Mouse (Mus musculus): ENCODE measurements around the gene Fezf2.

Gene Fezf2

DNA sequence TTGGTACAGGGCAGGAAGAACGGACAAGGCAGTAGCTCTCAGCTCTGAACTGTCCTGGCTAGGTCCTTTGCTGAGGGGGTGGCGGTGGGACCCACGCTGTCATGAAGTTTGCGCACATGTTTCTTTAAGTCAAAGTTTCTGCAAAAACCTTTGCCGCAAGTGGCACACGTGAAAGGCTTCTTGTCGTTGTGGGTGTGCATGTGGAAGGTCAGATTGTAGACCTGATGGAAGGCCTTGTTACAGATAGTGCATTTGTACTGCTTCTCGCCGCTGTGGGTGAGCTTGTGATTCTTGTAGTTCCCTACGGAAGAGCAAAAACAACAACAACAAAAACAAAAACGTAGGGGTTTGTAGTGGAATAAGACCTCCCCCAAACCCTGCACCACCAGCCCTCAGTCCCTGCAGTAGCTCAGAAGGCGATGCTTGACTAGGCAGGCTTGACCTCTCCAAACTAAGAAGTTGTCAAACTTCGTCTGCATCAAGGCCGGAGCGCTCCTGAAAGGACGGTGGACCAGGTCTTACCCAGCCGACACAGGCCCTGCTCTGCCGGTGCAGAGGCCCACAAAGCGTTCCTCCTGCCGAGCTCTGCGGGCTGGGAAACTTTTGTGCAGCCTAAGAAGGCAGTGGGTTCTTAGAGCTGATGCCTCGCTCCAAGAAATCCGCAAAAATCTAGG is 5.4 kb downstream of the Fezf2 start:
- DNase-seq (ENCODE audit: low read depth, low spot score): peak; percentile 20

GRCm38 (mm10) chr14:12341789-12342457 is 6.1 kb downstream of the Fezf2 start:
- DNase-seq (ENCODE audit: low read depth, low spot score): no peak

DNA sequence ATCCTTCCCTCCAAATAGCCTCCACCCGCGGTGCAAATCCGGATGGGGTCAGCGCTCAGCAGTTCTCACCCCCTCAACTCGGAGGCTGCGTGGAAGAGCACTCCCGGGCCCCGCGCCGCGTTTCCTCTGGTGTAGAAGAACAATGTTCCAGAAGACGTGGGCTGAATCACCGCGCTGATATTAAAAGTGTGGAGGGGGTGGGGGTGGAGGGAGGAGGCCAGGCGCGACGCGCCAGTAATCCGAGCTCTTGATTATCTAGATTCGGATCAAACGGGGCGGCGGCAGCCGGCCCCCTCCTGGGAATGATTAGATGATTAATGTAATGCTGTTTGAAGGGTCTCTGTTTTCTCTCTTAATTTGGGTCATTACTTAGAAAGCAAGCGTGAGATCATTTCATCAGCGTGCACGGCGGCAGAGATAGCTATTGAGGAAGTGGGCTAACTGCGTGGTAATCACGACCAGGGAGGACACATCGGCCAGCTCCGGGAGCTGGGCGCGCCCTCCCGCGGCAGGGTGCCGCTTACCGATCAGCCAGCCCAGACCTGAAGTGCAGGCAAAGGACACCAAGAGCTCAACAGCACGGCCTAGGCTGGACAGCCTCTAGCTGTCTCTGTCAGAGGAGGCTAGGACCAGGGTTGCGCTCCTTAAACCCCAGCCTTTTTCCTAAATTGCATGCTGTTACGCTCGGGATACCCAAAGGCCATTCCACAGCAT is 6.8 kb downstream of the Fezf2 start:
- DNase-seq (ENCODE audit: low read depth, low spot score): peak; percentile 33

DNA sequence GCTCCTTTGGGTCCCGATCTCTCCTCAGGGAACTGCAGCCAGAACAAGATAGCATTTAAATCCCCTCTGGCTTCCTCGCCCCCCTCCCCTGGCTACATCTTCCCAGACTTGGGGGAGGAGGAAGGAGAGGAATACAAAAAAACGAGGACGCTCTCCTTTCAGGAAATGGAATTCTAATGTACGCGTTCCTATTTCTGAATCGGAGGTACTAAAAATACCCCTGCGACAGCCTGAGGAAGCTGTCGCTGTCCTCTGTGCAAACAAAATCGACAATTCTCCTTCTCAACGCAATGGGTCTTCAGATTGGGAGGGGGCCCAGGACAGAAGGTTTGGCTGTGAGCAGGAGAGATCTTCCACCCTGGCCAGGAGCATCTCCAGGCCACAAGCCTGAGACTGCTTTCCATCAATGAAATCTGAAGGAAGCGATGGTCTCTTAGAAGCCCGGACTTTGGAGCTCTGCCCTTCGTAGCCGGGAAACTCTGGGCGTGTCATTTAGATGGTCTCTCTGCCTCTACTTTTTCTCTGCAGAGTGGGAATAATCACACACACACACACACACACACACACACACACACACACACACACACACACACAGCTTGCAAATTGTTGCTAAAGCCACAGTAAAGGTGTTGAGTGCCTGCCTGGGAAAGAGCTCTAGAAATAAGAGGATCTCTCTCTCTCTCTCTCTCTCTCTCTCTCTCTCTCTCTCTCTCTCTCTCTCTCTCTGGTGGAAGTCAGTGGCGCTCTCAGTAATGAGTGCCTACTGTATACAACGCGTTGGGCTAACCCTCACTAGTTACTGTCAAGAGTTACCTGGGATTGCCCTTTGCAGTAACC is 7.5 kb downstream of the Fezf2 start:
- DNase-seq (ENCODE audit: low read depth, low spot score): no peak

DNA sequence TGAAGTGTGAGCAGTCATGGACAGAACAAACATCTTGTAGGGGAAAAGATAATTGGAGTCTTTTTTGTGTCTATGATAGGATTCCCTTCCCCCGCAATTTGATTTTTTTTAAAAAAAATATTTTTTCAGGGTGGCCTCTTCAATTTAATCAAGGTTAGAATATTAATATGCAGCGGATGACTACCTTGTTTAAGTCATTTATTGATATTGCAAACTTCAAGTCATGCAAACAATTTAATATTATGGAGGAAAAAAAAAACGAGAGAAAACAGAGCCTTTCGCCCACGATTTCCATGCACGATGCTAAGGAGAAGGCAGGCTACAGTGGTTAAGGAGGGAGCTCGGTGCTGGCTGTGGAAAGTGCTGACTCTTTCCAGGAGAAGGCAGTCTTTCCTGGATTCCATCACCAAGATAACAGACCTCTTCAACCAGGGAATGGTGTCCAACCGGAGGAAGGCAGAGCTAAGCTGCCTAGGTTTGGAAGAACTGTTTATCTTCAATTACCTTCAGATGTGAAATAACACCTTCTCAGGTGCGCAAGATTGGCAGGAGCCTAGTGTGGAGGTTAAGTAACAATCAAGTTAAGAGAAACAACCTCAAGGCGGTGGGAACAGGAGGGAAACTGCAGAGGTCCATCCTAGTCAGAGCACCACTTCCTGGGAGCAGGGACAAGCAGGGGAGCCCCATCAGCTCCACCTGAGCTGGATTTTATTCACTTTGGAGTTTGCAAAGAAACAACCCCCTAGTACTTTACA is 9.0 kb downstream of the Fezf2 start:
- DNase-seq (ENCODE audit: low read depth, low spot score): no peak

GRCm38 (mm10) chr14:12337998-12338809 is 9.8 kb downstream of the Fezf2 start:
- DNase-seq (ENCODE audit: low read depth, low spot score): peak; percentile 74

GRCm38 (mm10) chr14:12337421-12337997 is 10.5 kb downstream of the Fezf2 start:
- no peak for DNase-seq (ENCODE audit: low read depth, low spot score)

- peak; percentile 15 for DNase-seq (ENCODE audit: low read depth, low spot score)
Observed at GRCm38 (mm10) chr14:12334925-12335324, 13.1 kb downstream of the Fezf2 start.

DNA sequence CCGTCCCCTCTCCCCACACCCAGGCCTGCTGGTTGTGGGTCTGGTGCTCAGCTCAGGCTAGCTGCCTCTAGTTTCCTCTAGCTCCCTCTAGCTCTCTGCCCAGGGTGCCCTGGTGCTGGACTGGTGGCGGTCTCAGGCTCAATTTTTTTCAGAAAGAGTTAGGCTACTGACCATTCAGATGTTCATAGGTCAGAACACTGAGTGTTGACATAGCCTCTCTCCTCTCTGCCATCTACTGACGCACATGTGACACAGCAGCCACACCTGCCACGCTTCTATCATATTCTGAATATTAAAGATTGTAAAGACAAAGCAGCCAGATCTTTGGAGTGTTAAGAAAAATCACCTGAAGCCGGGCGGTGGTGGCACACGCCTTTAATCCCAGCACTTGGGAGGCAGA is 14.4 kb downstream of the Fezf2 start:
- no peak for DNase-seq (ENCODE audit: low read depth, low spot score)

- DNase-seq (ENCODE audit: low read depth, low spot score): no peak
Observed at GRCm38 (mm10) chr14:12303106-12303505, 44.9 kb downstream of the Fezf2 start.

DNA sequence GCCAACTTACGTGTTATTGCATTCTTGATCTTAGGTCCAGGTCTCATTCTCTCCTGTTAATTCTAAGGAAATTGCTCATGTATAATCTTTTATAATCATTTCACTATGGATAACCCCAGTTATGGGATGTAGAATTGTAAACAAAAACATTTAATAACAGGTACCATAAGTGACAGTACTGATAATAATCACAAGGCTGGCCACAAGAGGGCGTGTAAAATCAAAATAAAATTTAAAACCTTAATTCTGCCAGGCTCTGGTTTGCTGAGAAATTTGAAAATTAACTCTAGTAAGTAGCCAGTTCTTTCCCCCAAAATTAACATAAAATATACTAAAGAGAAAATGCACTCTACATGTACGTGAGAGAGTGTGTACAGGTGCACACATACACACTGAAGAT is 47.3 kb downstream of the Fezf2 start:
- no peak for DNase-seq (ENCODE audit: low read depth, low spot score)

DNA sequence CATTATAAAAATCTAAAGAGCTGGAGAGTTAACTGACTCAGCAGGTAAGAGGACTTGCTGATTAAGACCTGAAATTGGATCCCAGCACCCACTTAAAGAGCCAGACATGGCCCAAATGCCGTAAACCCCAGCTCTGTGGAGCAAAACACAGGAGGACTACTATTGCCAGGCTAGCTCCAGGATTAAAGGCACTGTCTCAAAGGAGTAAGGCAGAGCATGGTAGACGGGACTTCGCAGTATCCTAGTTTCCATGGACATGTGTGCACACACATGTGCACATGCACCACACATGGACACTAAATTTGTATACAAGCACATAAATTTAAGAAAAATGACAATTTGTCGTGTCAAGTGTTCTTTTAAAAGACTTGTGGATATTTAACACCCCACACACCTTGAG is 47.7 kb downstream of the Fezf2 start:
- no peak for DNase-seq (ENCODE audit: low read depth, low spot score)

GRCm38 (mm10) chr14:12299654-12300053 is 48.3 kb downstream of the Fezf2 start:
- peak; percentile 41 for DNase-seq (ENCODE audit: low read depth, low spot score)

DNA sequence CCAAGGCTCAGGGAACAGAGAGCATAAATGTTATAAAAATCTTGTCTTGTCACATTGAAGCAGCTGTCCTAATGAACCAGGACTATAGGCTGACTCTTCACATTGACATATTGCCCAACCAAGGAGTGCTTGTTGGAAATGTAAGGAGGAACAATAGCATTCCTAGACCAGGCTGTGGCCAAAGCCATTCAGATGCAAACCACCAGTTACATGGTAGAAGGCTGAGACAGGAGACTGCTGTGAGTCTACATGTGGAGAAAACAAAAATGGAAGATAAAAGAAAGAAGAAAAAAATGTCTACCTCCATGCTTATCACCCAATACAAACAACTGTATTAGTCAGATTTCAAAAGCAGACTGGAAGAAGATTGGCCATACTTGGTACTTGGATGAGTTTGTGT is 48.8 kb downstream of the Fezf2 start:
- DNase-seq (ENCODE audit: low read depth, low spot score): peak; percentile 87

GRCm38 (mm10) chr14:12296391-12296790 is 51.6 kb downstream of the Fezf2 start:
- DNase-seq (ENCODE audit: low read depth, low spot score): no peak

Data from R1 (cell line).